8 mouse cellular contexts compared by ENCODE assay signal in the genomic region with DNA sequence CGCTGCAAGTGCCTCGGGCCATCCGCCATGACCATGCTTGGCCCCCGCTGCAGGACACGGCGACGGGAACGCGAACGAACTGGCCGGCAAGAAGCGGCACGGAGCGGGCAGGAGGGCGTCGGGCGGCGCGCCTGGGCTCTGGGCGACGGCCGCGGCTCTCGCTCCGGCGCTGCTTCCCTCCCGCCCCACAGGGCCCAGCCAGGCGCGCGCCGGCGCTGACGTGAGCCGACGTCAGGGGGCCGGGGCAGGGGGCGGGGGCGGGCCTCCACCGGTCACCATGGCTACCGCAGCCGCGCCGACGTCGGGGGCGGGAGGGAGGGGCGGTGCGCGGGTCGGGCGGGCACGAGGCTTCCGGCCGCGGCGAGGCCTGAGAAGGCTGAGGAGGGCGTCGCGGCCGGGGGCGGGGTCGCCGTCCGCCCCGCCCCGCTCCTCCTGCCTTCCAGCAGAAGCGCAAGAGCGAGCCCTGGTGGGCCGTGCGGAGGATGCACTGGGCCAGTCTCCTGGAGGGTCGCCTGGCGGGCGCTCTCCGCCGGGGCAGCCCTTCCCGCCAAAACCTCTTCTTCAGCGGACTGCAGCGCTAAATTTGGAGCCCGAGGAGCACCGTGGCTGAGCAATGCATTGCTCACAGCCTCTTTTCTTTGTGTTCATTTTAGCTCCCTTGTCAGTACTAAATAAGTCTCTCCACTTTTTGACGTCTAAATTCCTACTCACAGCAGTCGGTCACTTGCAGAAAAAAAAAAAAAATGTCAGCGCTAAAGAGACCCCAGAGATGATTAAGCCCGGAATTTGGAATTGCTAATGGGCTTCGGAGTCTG. TPM values are rescaled to one million over a fixed set of nuclear protein-coding genes. Genes with fewer than 3 reads are reported as not detected.
DNase-seq lines count a peak whose midpoint lies in the region; ATAC-seq and TF ChIP-seq lines count a peak whose summit lies in the region.

Sik2 (minus strand) TSS at position 233 of the 815 bp plus-strand sequence.

- no peaks in the 10 kb centered on the region for H3K9me3 ChIP-seq in forebrain, embryonic 11.5 days (ENCODE audit: control insufficient read depth, low read length)
- H3K9me3 ChIP-seq in heart, embryonic 16.5 days (replicated peaks; ENCODE audit: control insufficient read depth, low read length), result no peaks in the 10 kb centered on the region
- H3K9me3 ChIP-seq in liver, embryonic 16.5 days (replicated peaks; ENCODE audit: control insufficient read depth, low read length), result no peaks in the 10 kb centered on the region
- no peaks in the 10 kb centered on the region for H3K9me3 ChIP-seq in neural tube, embryonic 13.5 days

- peak; percentile 53; the same call in 1 of the 2 replicates for TF ChIP-seq CTCF in testis, adult 2 months (IDR thresholded peaks at IDR 0.05; ENCODE audit: control insufficient read depth, insufficient read depth, insufficient replicate concordance, low read depth, low read length)

- peak within 1 kb of the TSS; percentile 80 for H3K4me3 ChIP-seq in forebrain, embryonic 11.5 days (ENCODE audit: low read depth, low read length)
- peak within 1 kb of the TSS; percentile 73 for H3K4me3 ChIP-seq in heart, embryonic 16.5 days (ENCODE audit: low read length)
- H3K4me3 ChIP-seq in liver, embryonic 16.5 days (ENCODE audit: low read depth, low read length), result peak within 1 kb of the TSS; percentile 98
- H3K4me3 ChIP-seq in neural tube, embryonic 13.5 days, result peak within 1 kb of the TSS; percentile 59
- H3K4me3 ChIP-seq in testis, adult 2 months (ENCODE audit: control insufficient read depth, low read depth, low read length), result peak within 1 kb of the TSS; percentile 92

- WGBS in forebrain, embryonic 11.5 days, result under 1% methylated on average over 59 of the region's 85 CpGs
- under 1% methylated on average over 55 of the region's 85 CpGs for WGBS in heart, embryonic 16.5 days
- under 1% methylated on average over 53 of the region's 85 CpGs for WGBS in liver, embryonic 16.5 days (ENCODE audit: insufficient replicate concordance)
- WGBS in neural tube, embryonic 13.5 days, result under 1% methylated on average over 53 of the region's 85 CpGs

- peaks cover 3% of the 10 kb centered on the region; the same call in 1 of the 2 replicates for H3K4me1 ChIP-seq in forebrain, embryonic 11.5 days (replicated peaks; ENCODE audit: control insufficient read depth, insufficient read depth, low read length)
- peaks cover 14% of the 10 kb centered on the region for H3K4me1 ChIP-seq in heart, embryonic 16.5 days (ENCODE audit: control insufficient read depth, insufficient read depth, low read length)
- peaks cover 13% of the 10 kb centered on the region for H3K4me1 ChIP-seq in liver, embryonic 16.5 days (ENCODE audit: control insufficient read depth, low read depth, low read length)
- peaks cover 13% of the 10 kb centered on the region for H3K4me1 ChIP-seq in neural tube, embryonic 13.5 days (replicated peaks)
- H3K4me1 ChIP-seq in testis, adult 2 months (ENCODE audit: control insufficient read depth, insufficient read depth, low read length), result peaks cover 4% of the 10 kb centered on the region

- TF ChIP-seq POLR2A in testis, adult 2 months (IDR thresholded peaks at IDR 0.05; ENCODE audit: control insufficient read depth, low read depth, low read length), result peak; percentile 81

- ATAC-seq in forebrain, embryonic 11.5 days (replicated peaks; ENCODE audit: low FRiP score), result peak; percentile 96
- peak; percentile 97 for ATAC-seq in heart, embryonic 16.5 days (replicated peaks; ENCODE audit: extremely low read depth, insufficient read depth, low FRiP score)
- ATAC-seq in liver, embryonic 16.5 days (ENCODE audit: low read depth), result peak; percentile 95
- peak; percentile 97 for ATAC-seq in neural tube, embryonic 13.5 days (ENCODE audit: low read depth)

- H3K27me3 ChIP-seq in forebrain, embryonic 11.5 days (ENCODE audit: control insufficient read depth, insufficient read depth, low read length), result no peaks in the 10 kb centered on the region; the same call in 1 of the 2 replicates
- no peaks in the 10 kb centered on the region for H3K27me3 ChIP-seq in heart, embryonic 16.5 days (ENCODE audit: control insufficient read depth, insufficient read depth, low read length)
- H3K27me3 ChIP-seq in liver, embryonic 16.5 days (ENCODE audit: control insufficient read depth, insufficient read depth, low read depth, low read length), result no peaks in the 10 kb centered on the region
- peaks cover 10% of the 10 kb centered on the region; the same call in 1 of the 2 replicates for H3K27me3 ChIP-seq in neural tube, embryonic 13.5 days
- no peaks in the 10 kb centered on the region for H3K27me3 ChIP-seq in testis, adult 2 months (ENCODE audit: control insufficient read depth, insufficient read depth, low read length)

- peak; percentile 81 to 86 for DNase-seq in CD8-positive naive resting alpha-beta T cell, adult 2 months (ENCODE audit: low read depth in 2 of 2, low spot score in 2 of 2)
- DNase-seq in c-Kit-positive CD71-negative TER-119-negative erythroid progenitor cells, embryonic 14.5 days (ENCODE audit: low read depth), result peak; percentile 88
- peak; percentile 98 for DNase-seq in forebrain, embryonic 11.5 days (ENCODE audit: low spot score)
- peak; percentile 90 to 95 for DNase-seq in kidney, postnatal 36 days

- H3K4me2 ChIP-seq in forebrain, embryonic 11.5 days (ENCODE audit: low read depth, low read length, severe bottlenecking), result peak within 1 kb of the TSS; percentile 78
- H3K4me2 ChIP-seq in heart, embryonic 16.5 days (ENCODE audit: low read depth, low read length), result peak within 1 kb of the TSS; percentile 80
- H3K4me2 ChIP-seq in liver, embryonic 16.5 days (ENCODE audit: low read depth, low read length), result peak within 1 kb of the TSS; percentile 83
- peak within 1 kb of the TSS; percentile 84 for H3K4me2 ChIP-seq in neural tube, embryonic 13.5 days

- H3K9ac ChIP-seq in forebrain, embryonic 11.5 days (ENCODE audit: low read length), result peak within 1 kb of the TSS; percentile 82
- H3K9ac ChIP-seq in heart, embryonic 16.5 days (ENCODE audit: low read length), result peak within 1 kb of the TSS; percentile 85
- H3K9ac ChIP-seq in liver, embryonic 16.5 days (ENCODE audit: low read depth, low read length), result peak within 1 kb of the TSS; percentile 97
- H3K9ac ChIP-seq in neural tube, embryonic 13.5 days, result peak within 1 kb of the TSS; percentile 91

- peak within 1 kb of the TSS; percentile 28; the same call in 1 of the 2 replicates for H3K27ac ChIP-seq in forebrain, embryonic 11.5 days (ENCODE audit: low read depth, low read length)
- peak within 1 kb of the TSS; percentile 86 for H3K27ac ChIP-seq in heart, embryonic 16.5 days (ENCODE audit: low read length)
- peak within 1 kb of the TSS; percentile 97 for H3K27ac ChIP-seq in liver, embryonic 16.5 days (ENCODE audit: low read length)
- H3K27ac ChIP-seq in neural tube, embryonic 13.5 days (replicated peaks), result peak within 1 kb of the TSS; percentile 87
- peak within 1 kb of the TSS; percentile 75 for H3K27ac ChIP-seq in testis, adult 2 months (ENCODE audit: control insufficient read depth, insufficient read depth, low read depth, low read length)

- no peaks in the 10 kb centered on the region for H3K36me3 ChIP-seq in forebrain, embryonic 11.5 days (ENCODE audit: control insufficient read depth, insufficient read depth, low read length)
- H3K36me3 ChIP-seq in heart, embryonic 16.5 days (ENCODE audit: control insufficient read depth, insufficient read depth), result no peaks in the 10 kb centered on the region
- H3K36me3 ChIP-seq in liver, embryonic 16.5 days (ENCODE audit: control insufficient read depth, insufficient read depth), result no peaks in the 10 kb centered on the region
- no peaks in the 10 kb centered on the region for H3K36me3 ChIP-seq in neural tube, embryonic 13.5 days
- no peaks in the 10 kb centered on the region for H3K36me3 ChIP-seq in testis, adult 2 months (ENCODE audit: control insufficient read depth, insufficient read depth, low read length)

RNA-seq across cellular contexts. Expression of gene Sik2, which starts in this region (rescaled TPM):
- 17.1 and 18.4 TPM in 2 replicates for polyA plus RNA-seq in forebrain, embryonic 11.5 days (2014; fragmentation: Nextera tagmentation; extraction: Ambion mirVana)
- polyA plus RNA-seq in heart, embryonic 16.5 days (2015; fragmentation: Nextera tagmentation; extraction: Ambion mirVana), result 14.4 and 18.5 TPM in 2 replicates
- 8.3 and 10.8 TPM in 2 replicates for polyA plus RNA-seq in liver, embryonic 16.5 days (2015; fragmentation: Nextera tagmentation; extraction: Ambion mirVana)
- polyA plus RNA-seq in neural tube, embryonic 13.5 days (2015; fragmentation: Nextera tagmentation; extraction: Ambion mirVana), result 15.5 and 18.0 TPM in 2 replicates
- 25.7 and 28.1 TPM in 2 replicates for polyA plus RNA-seq in testis, adult 2 months (2012; rRNA removed)

Comparison
In these comparisons a context has a peak if more than half of its experiments do, and no peak if none do; other contexts are left out.
1. Peak in every context shown above with its lines: DNase-seq, ATAC-seq, H3K4me3 ChIP-seq and H3K27ac ChIP-seq.
2. H3K27ac ChIP-seq: peak in every context shown above with its lines; median percentile 97 in liver, embryonic 16.5 days; 87 in neural tube, embryonic 13.5 days; 86 in heart, embryonic 16.5 days; 75 in testis, adult 2 months; 28 in forebrain, embryonic 11.5 days.